Mouse (Mus musculus): ENCODE results near the gene Ube2c. TPM values are rescaled to one million over a fixed set of nuclear protein-coding genes. Genes with fewer than 3 reads are reported as not detected.

The Ube2c gene
- polyA plus RNA-seq, 1 experiment from 2014 or later: 648 TPM

DNA sequence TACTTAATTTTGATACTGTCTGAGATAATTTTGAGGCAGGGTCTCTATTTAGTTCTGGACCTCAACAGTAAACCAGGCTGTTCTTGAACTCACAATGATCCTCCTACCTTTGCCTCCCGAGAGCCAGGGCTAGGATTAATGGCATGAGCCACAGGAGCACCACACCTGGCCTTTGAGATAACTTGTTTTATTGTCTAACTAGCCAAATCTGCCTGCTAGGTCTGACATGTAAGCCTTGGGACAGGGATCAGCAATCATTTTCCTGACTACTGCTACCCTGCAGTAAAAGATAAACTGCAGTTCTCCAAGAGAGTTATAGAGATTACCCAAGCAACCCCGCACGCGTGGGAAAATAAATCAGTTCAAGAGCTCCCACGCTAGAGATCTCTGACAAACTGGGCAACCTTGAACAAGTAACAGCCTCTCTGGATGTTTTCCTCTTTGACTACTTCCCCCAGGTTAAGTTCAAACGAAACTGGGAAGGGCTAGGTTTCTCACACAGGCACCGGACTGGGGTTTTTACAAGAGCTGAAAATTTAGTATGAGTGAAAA is 15.2 kb downstream of the Ube2c start:
- no peak for DNase-seq (ENCODE audit: extremely low spot score, low spot score)
- peak overlapping the region; percentile 88 for H3K27ac ChIP-seq
- no peaks in the 10 kb centered on the region for H3K9me3 ChIP-seq
- H3K4me3 ChIP-seq: peak overlapping the region; percentile 79
- 21% methylated on average over 7 of the region's 7 CpGs for WGBS
- peaks cover 36% of the 10 kb centered on the region for H3K4me1 ChIP-seq
- H3K27me3 ChIP-seq (ENCODE audit: poor library complexity, severe bottlenecking): peaks cover 24% of the 10 kb centered on the region
- H3K36me3 ChIP-seq (replicated peaks): peaks cover 11% of the 10 kb centered on the region

DNA sequence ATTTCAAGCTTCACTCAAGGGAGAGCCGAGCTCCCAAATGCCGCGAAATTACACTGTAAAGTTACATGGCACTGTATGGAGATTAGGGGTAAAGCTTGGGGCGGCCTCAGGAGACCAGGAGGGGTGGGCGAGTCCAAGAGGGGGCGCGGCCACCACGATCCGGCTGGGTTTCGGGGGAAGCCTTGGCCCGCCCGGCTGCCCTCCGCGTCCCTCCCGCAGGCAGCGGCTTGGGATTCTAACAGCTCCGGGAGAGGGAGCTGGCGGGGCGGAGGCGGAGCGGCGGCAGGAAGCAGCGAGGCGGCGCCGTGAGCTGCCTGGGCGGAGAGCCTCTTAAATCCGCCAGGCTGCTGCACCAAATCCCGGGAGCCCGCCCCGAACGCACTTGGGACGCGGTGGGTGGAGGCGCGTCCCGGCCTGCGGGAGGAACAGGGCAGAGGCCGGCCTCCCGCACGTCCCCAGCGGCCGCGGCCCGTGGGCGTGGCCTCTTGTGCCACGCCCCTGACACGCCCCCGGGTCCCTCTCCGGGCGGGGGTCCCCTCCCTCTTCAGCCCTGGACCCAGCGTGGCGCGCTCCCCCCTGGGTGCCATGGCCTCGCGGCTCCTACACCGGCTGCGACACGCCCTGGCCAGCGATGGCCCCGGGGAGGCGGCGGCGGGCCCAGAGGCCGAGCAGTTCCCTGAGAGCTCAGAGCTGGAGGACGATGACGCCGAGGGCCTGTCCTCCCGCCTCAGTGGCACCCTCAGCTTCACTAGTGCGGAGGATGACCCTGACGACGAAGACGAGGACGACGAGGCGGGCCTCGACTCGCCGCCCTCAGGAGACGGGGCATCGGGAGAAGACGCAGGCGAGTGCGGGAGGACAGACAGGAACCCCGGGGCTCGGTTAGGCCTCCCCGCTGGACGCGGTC is 16.0 kb downstream of the Ube2c start, which contains the start of gene Snx21:
TSS of gene Snx21 (plus strand) at position 343 of the 907 bp plus-strand sequence.
- Histone ChIP-seq H3K27ac (peak within 1 kb of the TSS; percentile 88), H3K4me3 (peak within 1 kb of the TSS; percentile 79), H3K27me3 (ENCODE audit: poor library complexity, severe bottlenecking) (peaks cover 24% of the 10 kb centered on the region), H3K9me3 (no peaks in the 10 kb centered on the region), H3K36me3 (replicated peaks) (peaks cover 19% of the 10 kb centered on the region), H3K4me1 (peaks cover 36% of the 10 kb centered on the region)
- WGBS: under 1% methylated on average over 86 of the region's 89 CpGs
- peak; percentile 83 for DNase-seq (ENCODE audit: extremely low spot score, low spot score)

- no peaks in the 10 kb centered on the region for H3K9me3 ChIP-seq
- peak overlapping the region; percentile 79 for H3K4me3 ChIP-seq
- peaks cover 26% of the 10 kb centered on the region for H3K36me3 ChIP-seq (replicated peaks)
- no peak for DNase-seq (ENCODE audit: extremely low spot score, low spot score)
- H3K4me1 ChIP-seq: peaks cover 36% of the 10 kb centered on the region
- 7% methylated on average over 15 of the region's 15 CpGs for WGBS
- peak overlapping the region; percentile 88 for H3K27ac ChIP-seq
- peaks cover 24% of the 10 kb centered on the region for H3K27me3 ChIP-seq (ENCODE audit: poor library complexity, severe bottlenecking)
These were observed 16.7 kb downstream of the Ube2c start for GRCm38 (mm10) chr2:164786388-164786885.

- H3K4me1 ChIP-seq: peaks cover 36% of the 10 kb centered on the region
- WGBS: 86% methylated on average over 3 of the region's 3 CpGs
- no peak overlapping the region for H3K27ac ChIP-seq
- H3K36me3 ChIP-seq (replicated peaks): peaks cover 32% of the 10 kb centered on the region
- no peak for DNase-seq (ENCODE audit: extremely low spot score, low spot score)
- no peaks in the 10 kb centered on the region for H3K9me3 ChIP-seq
- H3K27me3 ChIP-seq (ENCODE audit: poor library complexity, severe bottlenecking): peaks cover 24% of the 10 kb centered on the region
- peak overlapping the region; percentile 79; the same call in 1 of the 2 replicates for H3K4me3 ChIP-seq
These were observed 17.3 kb downstream of the Ube2c start for GRCm38 (mm10) chr2:164787032-164787431.

DNA sequence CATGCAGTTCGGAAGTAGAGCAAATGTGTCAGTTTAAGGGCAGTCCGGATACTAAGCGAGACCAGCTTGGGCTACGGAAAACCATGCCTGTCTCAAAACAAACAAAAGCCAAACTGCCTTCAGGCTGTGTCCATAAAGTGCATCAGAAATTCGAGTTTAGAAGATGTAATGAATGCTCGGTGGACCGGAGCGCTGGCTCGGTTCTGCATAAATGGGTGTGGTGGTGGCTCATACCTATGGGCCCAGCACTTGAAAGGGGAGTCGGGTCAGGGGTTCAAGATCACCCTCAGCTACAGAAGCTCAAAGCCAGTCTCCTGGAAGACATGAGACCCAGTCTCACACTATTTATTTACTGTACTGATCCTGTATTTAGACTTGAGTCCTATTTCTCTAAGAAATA is 18.1 kb downstream of the Ube2c start:
- H3K9me3 ChIP-seq: no peaks in the 10 kb centered on the region
- peaks cover 24% of the 10 kb centered on the region for H3K27me3 ChIP-seq (ENCODE audit: poor library complexity, severe bottlenecking)
- peaks cover 40% of the 10 kb centered on the region for H3K36me3 ChIP-seq (replicated peaks)
- H3K27ac ChIP-seq: no peak overlapping the region
- no peak for DNase-seq (ENCODE audit: extremely low spot score, low spot score)
- no peak overlapping the region for H3K4me3 ChIP-seq
- 89% methylated on average over 10 of the region's 10 CpGs for WGBS
- peaks cover 36% of the 10 kb centered on the region for H3K4me1 ChIP-seq

DNA sequence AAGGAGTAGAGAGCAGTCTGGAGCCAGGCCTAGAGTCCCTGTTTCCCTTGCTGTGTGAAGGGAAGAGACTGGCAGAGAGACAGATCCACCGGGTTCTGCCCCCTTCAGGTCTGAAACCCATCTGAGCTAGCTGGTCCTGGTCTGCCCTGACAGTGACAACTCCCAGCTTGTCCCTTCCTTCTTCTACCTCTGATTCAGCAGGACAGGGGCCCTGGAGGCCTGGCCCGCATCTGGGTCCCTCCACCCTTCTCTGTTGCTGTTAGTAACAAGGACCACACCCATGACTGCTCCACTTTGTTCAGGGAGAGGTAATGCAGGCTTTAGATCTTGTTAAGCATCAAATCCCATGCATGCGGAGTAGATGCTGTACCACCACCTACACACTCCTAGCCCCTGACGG is 18.7 kb downstream of the Ube2c start:
- Histone ChIP-seq H3K4me3 (no peak overlapping the region), H3K27ac (no peak overlapping the region), H3K4me1 (peaks cover 38% of the 10 kb centered on the region), H3K36me3 (replicated peaks) (peaks cover 46% of the 10 kb centered on the region), H3K9me3 (no peaks in the 10 kb centered on the region), H3K27me3 (ENCODE audit: poor library complexity, severe bottlenecking) (peaks cover 24% of the 10 kb centered on the region)
- 73% methylated on average over 4 of the region's 4 CpGs for WGBS
- DNase-seq (ENCODE audit: extremely low spot score, low spot score): no peak

DNA sequence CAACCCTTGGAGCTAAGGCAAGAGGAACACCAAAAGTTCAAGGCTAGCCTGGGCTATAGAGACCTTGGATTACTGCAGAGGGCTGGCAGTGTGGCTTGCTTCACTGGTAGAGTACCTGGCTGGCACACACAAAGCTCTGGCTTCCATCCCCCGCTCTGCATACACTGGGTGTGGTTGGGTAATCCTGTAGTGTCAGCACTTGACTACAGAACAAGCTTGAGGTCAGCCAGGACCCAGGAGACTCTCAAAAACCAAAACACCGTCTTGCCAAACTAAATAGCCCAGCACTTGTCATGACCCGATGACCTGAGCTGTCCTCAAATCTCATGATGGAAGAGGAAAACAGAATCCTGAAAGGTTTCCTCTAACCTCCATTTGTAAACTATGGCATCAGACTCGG is 20.8 kb downstream of the Ube2c start:
- H3K9me3 ChIP-seq: no peaks in the 10 kb centered on the region
- H3K27me3 ChIP-seq (ENCODE audit: poor library complexity, severe bottlenecking): peaks cover 14% of the 10 kb centered on the region
- H3K36me3 ChIP-seq (replicated peaks): peaks cover 64% of the 10 kb centered on the region
- H3K4me1 ChIP-seq: peaks cover 29% of the 10 kb centered on the region
- H3K27ac ChIP-seq: no peak overlapping the region
- no peak for DNase-seq (ENCODE audit: extremely low spot score, low spot score)
- H3K4me3 ChIP-seq: no peak overlapping the region
- WGBS: 91% methylated on average over 4 of the region's 4 CpGs

GRCm38 (mm10) chr2:164791841-164792261 is 22.2 kb downstream of the Ube2c start:
- H3K27ac ChIP-seq: no peak overlapping the region
- WGBS: 91% methylated on average over 18 of the region's 18 CpGs
- peaks cover 15% of the 10 kb centered on the region for H3K4me1 ChIP-seq
- H3K36me3 ChIP-seq (replicated peaks): peaks cover 78% of the 10 kb centered on the region
- no peak overlapping the region for H3K4me3 ChIP-seq
- peaks cover 3% of the 10 kb centered on the region for H3K27me3 ChIP-seq (ENCODE audit: poor library complexity, severe bottlenecking)
- no peak for DNase-seq (ENCODE audit: extremely low spot score, low spot score)
- no peaks in the 10 kb centered on the region for H3K9me3 ChIP-seq

DNA sequence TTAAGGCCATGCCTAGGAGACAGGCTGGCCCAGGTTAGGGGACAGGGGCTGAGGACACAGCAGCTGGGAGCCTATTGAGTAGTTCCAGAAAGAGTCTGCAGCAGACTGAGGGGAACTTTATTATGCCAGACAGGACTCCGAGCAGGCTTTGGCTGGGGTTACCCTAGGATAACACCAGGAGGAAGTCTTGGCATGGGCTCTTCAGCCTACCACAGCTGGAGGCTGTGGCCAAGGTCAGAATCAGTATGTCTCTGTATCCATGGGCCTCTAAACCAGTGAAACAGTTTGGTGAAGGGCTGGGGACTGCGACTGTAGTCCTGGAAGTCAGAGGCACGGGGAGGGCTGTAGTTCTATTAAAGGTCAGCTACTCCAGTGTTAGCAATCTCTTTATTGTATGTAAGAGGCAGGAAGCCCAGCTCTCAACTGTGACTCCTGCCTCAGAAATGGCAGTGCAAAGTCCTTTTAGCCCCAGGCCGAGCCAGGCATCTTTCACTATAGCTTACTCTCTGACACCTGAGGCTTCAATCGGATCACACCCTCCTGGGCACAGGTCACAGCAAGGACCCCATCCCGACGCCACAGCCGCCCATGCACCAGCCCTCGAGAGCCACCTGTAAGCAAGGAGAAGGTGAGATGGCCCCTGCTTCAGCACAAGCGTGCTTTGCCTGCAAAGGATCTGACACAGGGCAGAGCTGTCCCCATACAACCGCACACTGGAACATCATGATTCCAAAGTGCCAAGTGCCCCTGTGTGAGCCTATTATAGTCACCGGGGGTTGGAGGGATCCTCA is 22.9 kb downstream of the Ube2c start:
- Histone ChIP-seq H3K27me3 (ENCODE audit: poor library complexity, severe bottlenecking) (no peaks in the 10 kb centered on the region), H3K4me3 (no peak overlapping the region), H3K9me3 (no peaks in the 10 kb centered on the region), H3K27ac (no peak overlapping the region), H3K36me3 (replicated peaks) (peaks cover 83% of the 10 kb centered on the region), H3K4me1 (peaks cover 12% of the 10 kb centered on the region)
- 94% methylated on average over 12 of the region's 12 CpGs for WGBS
- no peak for DNase-seq (ENCODE audit: extremely low spot score, low spot score)

DNA sequence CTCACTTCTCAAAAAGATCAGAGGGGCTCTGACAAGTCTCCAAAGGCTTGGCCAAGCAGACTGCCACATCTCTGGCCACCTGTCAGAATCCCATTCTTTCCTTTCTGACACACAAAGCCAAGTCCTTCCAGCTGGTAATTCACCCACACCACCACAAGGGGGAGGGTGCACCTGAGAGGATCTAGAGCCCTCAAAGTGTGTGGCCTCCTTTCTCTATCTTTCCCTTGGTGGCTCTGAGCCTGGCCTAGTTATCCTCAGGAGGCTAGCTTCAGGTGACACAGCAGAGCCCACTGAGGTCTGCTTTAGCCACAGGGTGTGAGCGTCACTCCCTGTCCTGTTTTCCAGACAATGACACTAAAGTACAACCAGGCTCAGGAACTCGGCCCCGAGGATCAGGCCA is 23.5 kb downstream of the Ube2c start:
- DNase-seq (ENCODE audit: extremely low spot score, low spot score): peak; percentile 44
- 90% methylated on average over 3 of the region's 3 CpGs for WGBS

DNA sequence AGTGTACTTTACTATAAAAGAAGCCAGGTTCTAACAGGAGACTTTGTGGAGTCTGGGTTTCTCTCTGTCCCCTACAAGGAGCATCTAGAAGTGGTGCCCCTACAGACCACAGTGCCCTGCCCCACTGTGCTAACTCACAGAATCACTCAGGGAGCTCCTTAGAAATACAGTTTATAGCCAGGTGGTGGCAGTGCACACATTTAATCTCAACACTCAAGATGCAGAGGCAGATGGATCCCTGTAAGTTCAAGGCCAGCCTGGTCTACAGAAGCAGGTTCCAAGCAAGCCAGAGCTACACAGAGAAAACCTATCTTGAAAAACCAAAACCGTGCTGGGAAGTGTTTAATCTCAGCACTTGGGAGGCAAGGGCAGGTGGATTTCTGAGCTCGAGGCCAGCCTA is 24.1 kb downstream of the Ube2c start:
- Histone ChIP-seq H3K4me3 (no peak overlapping the region), H3K27me3 (ENCODE audit: poor library complexity, severe bottlenecking) (no peaks in the 10 kb centered on the region), H3K27ac (no peak overlapping the region), H3K9me3 (no peaks in the 10 kb centered on the region), H3K36me3 (replicated peaks) (peaks cover 90% of the 10 kb centered on the region), H3K4me1 (peaks cover 6% of the 10 kb centered on the region)
- WGBS: 92% methylated on average over 2 of the region's 2 CpGs
- no peak for DNase-seq (ENCODE audit: extremely low spot score, low spot score)

More for the DNA sequence above, 23.5 kb downstream of the Ube2c start:
- Histone ChIP-seq H3K27ac (no peak overlapping the region), H3K4me1 (peaks cover 11% of the 10 kb centered on the region), H3K27me3 (ENCODE audit: poor library complexity, severe bottlenecking) (no peaks in the 10 kb centered on the region), H3K9me3 (no peaks in the 10 kb centered on the region), H3K36me3 (replicated peaks) (peaks cover 90% of the 10 kb centered on the region), H3K4me3 (no peak overlapping the region)

- Histone ChIP-seq H3K4me3 (no peak overlapping the region), H3K27ac (no peak overlapping the region), H3K4me1 (peaks cover 2% of the 10 kb centered on the region; the same call in 1 of the 2 replicates), H3K36me3 (replicated peaks) (peaks cover 92% of the 10 kb centered on the region), H3K27me3 (ENCODE audit: poor library complexity, severe bottlenecking) (no peaks in the 10 kb centered on the region), H3K9me3 (no peaks in the 10 kb centered on the region)
- DNase-seq (ENCODE audit: extremely low spot score, low spot score): peak; percentile 80
- WGBS: 44% methylated on average over 5 of the region's 5 CpGs
These were observed 24.6 kb downstream of the Ube2c start for GRCm38 (mm10) chr2:164794293-164794692.
